Mouse (Mus musculus) C2C12 (cell line): ENCODE measurements around the gene Eps8. TPM values are rescaled to one million over a fixed set of nuclear protein-coding genes. Genes with fewer than 3 reads are reported as not detected.

Experiments used
- H3K27me3 ChIP-seq: one replicate; pipeline ENCODE4 v1.6.1; 2011; ENCODE audit not compliant: control insufficient read depth, insufficient read depth, insufficient read length
- H3K36me3 ChIP-seq: one replicate; pipeline ENCODE4 v1.6.1; 2011; ENCODE audit not compliant: control insufficient read depth, insufficient read depth
- H3K4me3 ChIP-seq: one replicate; pipeline ENCODE4 v1.5.1; 2011; ENCODE audit warnings: mild to moderate bottlenecking, control low read depth; ENCODE audit not compliant: poor library complexity, insufficient read depth, severe bottlenecking
- H3K79me2 ChIP-seq: one replicate; pipeline ENCODE4 v1.6.1; 2011; ENCODE audit not compliant: control insufficient read depth, insufficient read depth
- H3K79me3 ChIP-seq: one replicate; pipeline ENCODE4 v1.6.1; 2011; ENCODE audit warnings: low read depth, control low read depth
- H3ac ChIP-seq: one replicate; pipeline ENCODE3; 2011; ENCODE audit warnings: low read depth; ENCODE audit not compliant: control insufficient read depth, insufficient read length
- CEBPB ChIP-seq: IDR thresholded peaks from one replicate; pipeline ENCODE4 v1.6.1; 2011; ENCODE audit warnings: low read depth, mild to moderate bottlenecking, control low read depth, moderate library complexity
- CTCF ChIP-seq: IDR thresholded peaks from one replicate; pipeline ENCODE4 v1.5.1; 2011; ENCODE audit not compliant: control insufficient read depth, insufficient read depth, insufficient read length
- FOSL1 ChIP-seq: IDR thresholded peaks from one replicate; pipeline ENCODE4 v1.8.0; 2011; ENCODE audit warnings: mild to moderate bottlenecking, low read length; ENCODE audit not compliant: poor library complexity, insufficient read depth, severe bottlenecking
- MAX ChIP-seq: IDR thresholded peaks from one replicate; pipeline ENCODE4 v1.6.1; 2011; ENCODE audit warnings: mild to moderate bottlenecking, control low read depth
- MYOD1 ChIP-seq: IDR thresholded peaks from one replicate; pipeline ENCODE4 v1.6.1; 2011; ENCODE audit warnings: low read depth; ENCODE audit not compliant: control insufficient read depth, insufficient read length
- MYOG ChIP-seq: IDR thresholded peaks from one replicate; pipeline ENCODE4 v1.6.1; 2011; ENCODE audit not compliant: control insufficient read depth, insufficient read length; ENCODE audit errors: extremely low read depth
- USF1 ChIP-seq: IDR thresholded peaks from one replicate; pipeline ENCODE4 v1.6.1; 2011; ENCODE audit warnings: low read depth, mild to moderate bottlenecking, control low read depth, moderate library complexity
- polyA plus RNA-seq: library from polyadenylated mRNA; unstranded; fragments of >200 nt; fragmentation: generic; extraction: Trizol; gene quantifications from one replicate; pipeline ENCODE4 v1.2.1, GENCODE M21; 2012; ENCODE audit warnings: missing spikeins

The Eps8 gene
- polyA plus RNA-seq, 1 experiment: 59.9 TPM

DNA sequence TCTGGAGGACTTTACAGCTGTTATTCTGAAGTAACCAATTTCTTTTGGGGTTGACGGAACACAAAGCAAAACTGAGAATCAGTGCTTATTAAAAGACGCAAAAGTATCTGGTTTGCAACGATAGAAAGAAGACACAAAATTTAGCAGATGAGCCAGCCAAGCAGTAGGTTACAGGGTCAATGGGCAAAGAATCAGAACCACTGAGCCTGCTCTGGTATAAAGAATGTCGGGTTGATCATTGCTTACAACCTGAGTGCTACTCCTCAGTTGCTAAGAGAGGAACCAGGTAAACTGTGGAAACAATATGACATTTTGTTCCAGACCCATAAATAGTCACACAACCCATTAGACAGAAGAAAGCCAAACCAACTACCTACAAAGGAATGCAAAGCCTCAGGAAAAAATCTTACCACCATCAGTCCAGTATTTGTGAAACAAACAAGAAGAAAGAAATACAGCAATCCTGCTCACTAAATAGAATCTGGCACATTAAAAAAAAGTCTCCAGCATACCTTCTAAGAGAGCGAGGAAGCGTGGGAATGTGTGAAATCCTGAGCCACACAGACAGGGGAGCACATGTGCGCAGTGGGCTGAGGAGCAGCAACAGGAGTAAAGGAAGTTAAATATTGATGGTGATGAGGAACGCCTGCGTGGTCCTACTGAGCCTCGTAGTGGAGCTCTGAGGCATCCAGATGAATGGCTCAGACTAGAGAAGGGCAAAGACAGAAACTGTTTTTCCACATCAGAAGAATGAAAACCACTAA, 66.0 kb downstream of the Eps8 start:
- H3K79me2 ChIP-seq: no peaks in the 10 kb centered on the region
- TF ChIP-seq MAX (no peak), MYOG (no peak), USF1 (no peak), MYOD1 (no peak), FOSL1 (no peak), CEBPB (no peak), CTCF (no peak)
- no peaks in the 10 kb centered on the region for H3K27me3 ChIP-seq
- no peaks in the 10 kb centered on the region for H3K36me3 ChIP-seq
- H3K4me3 ChIP-seq: no peak overlapping the region
- no peak overlapping the region for H3ac ChIP-seq
- peaks cover 1% of the 10 kb centered on the region for H3K79me3 ChIP-seq

- Histone ChIP-seq H3K79me3 (peaks cover 1% of the 10 kb centered on the region), H3K4me3 (no peak overlapping the region), H3ac (no peak overlapping the region), H3K36me3 (no peaks in the 10 kb centered on the region), H3K79me2 (no peaks in the 10 kb centered on the region), H3K27me3 (no peaks in the 10 kb centered on the region)
- TF ChIP-seq MYOD1 (no peak), USF1 (no peak), CEBPB (no peak), FOSL1 (no peak), MAX (no peak), MYOG (no peak), CTCF (no peak)
Observed at GRCm38 (mm10) chr6:137587866-137588265, 66.8 kb downstream of the Eps8 start.

GRCm38 (mm10) chr6:137585229-137585628, 69.4 kb downstream of the Eps8 start:
- Histone ChIP-seq H3K79me2 (peaks cover 19% of the 10 kb centered on the region), H3K27me3 (no peaks in the 10 kb centered on the region), H3K79me3 (peaks cover 6% of the 10 kb centered on the region), H3K36me3 (no peaks in the 10 kb centered on the region), H3ac (no peak overlapping the region), H3K4me3 (no peak overlapping the region)
- TF ChIP-seq MYOG (no peak), FOSL1 (no peak), CEBPB (peak; percentile 62), MAX (no peak), CTCF (no peak), MYOD1 (no peak), USF1 (no peak)

GRCm38 (mm10) chr6:137583056-137583455, 71.6 kb downstream of the Eps8 start:
- Histone ChIP-seq H3K4me3 (no peak overlapping the region), H3ac (peak overlapping the region; percentile 28), H3K27me3 (no peaks in the 10 kb centered on the region), H3K79me3 (peaks cover 6% of the 10 kb centered on the region), H3K36me3 (peaks cover 9% of the 10 kb centered on the region), H3K79me2 (peaks cover 34% of the 10 kb centered on the region)
- TF ChIP-seq MYOD1: no peak
- no peak for TF ChIP-seq CEBPB
- TF ChIP-seq MAX: no peak
- TF ChIP-seq MYOG: no peak
- no peak for TF ChIP-seq FOSL1
- no peak for TF ChIP-seq USF1
- TF ChIP-seq CTCF: no peak

DNA sequence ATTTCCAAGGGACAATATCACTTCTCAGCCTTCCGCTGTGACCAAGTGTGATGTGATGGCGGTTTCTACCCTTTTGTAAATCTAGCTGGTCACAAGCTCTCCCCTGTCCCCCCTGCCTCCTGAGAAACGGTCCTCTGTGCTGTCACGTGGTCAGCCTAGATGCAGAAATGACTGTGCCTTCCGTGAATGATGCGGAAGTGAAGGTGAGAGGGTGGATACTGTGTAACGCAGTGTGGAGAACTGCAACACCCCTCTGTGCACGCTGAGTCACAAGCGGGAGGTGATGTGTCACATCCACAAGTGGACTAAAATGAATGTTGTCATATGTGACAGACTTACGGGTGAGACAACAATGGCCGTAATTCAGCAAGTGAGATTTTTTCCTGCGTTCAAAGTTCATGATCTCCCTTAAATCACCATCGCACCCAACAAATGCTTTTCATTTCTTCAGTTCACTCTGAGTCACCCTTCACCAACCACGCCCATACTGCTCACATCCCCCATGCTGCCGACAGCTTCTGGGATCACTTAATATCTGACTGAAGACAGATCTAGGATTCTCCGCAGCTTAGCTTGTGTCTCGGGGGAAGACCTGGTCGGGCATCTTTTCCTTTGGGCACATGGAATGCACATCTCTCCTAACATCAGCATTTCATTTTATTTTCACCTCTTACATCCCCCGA, 72.3 kb downstream of the Eps8 start:
- peak; percentile 71 for TF ChIP-seq MAX
- peak; percentile 96 for TF ChIP-seq USF1
- TF ChIP-seq MYOD1: no peak
- Histone ChIP-seq H3K36me3 (peaks cover 9% of the 10 kb centered on the region), H3K4me3 (no peak overlapping the region), H3ac (no peak overlapping the region), H3K27me3 (no peaks in the 10 kb centered on the region), H3K79me3 (peaks cover 6% of the 10 kb centered on the region), H3K79me2 (peaks cover 34% of the 10 kb centered on the region)
